Mouse (Mus musculus): ENCODE measurements around the gene Mdm4.

DNA sequence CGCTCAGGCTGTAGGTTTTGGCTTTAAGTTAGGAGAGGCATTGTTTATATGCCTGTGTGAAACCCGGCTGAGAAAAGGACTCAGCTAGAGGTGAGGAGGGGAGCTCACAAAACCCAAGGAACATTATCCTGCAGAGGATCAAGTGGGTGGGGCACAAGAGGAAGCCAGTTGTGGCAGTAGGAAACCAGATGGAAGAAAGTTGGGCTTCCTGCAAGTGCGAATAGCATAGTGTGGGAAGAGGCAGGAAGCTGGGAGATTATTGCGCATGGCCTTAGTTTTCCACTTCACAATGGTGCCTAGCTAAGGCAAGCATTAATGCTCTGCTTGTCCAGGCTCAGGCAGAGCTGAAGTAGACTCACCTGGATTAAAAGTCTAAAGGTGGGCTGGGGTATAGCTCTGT lies 30.3 kb upstream of the Mdm4 start:
- no peak for TF ChIP-seq MAFK (IDR thresholded peaks at IDR 0.05; ENCODE audit: insufficient read depth, low read depth, low read length)
- TF ChIP-seq HCFC1 (IDR thresholded peaks at IDR 0.05; ENCODE audit: borderline replicate concordance, insufficient read depth, low read length), result no peak
- no peak for TF ChIP-seq ZC3H11A (IDR thresholded peaks at IDR 0.05; ENCODE audit: borderline replicate concordance, low read depth, low read length)
- no peak for TF ChIP-seq ZNF384 (IDR thresholded peaks at IDR 0.05; ENCODE audit: low read depth, low read length)
- no peak for TF ChIP-seq CHD2 (IDR thresholded peaks at IDR 0.05; ENCODE audit: low read depth, low read length)

Data from ES-E14 (cell line).